Mouse (Mus musculus) olfactory bulb, adult 2 months (tissue): ENCODE data around the gene Sim1.

ENCODE experiments used
- CTCF ChIP-seq: fragments of 200-500 bp; IDR thresholded peaks from 2 replicates; pipeline ENCODE4 v1.5.1; 2012; ENCODE audit warnings: low read depth, mild to moderate bottlenecking, low read length, moderate library complexity; ENCODE audit not compliant: insufficient read depth
- POLR2A ChIP-seq: fragments of 200-500 bp; IDR thresholded peaks from 2 replicates; pipeline ENCODE4 v1.6.1; 2012; ENCODE audit warnings: mild to moderate bottlenecking, low read depth, low read length, moderate library complexity; ENCODE audit not compliant: insufficient read depth

GRCm38 (mm10) chr10:50901601-50902475, 7.3 kb downstream of the Sim1 start:
- TF ChIP-seq POLR2A, result no peak
- TF ChIP-seq CTCF, result no peak
